In the genomic region with DNA sequence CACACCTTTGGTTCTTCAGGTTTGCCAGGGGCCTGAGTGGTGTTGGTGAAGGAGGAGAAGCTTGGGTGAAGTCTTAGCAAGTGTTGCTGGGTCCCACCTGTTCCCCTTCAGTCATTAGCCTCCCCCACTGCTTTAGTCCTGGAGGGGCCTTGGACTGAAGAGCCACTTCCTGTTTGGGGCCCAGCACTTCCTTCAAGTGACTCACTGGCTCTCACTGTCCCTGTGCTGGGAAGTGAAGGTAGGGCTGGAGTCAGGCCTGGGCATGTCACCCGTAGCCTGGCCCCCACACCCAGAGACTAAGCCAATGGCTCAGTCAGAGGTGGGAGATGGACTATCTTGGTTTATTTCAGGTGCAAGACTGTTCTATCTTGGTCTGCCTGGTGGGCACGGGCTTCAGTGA, we compare ENCODE assay signal across 10 mouse cellular contexts. TPM values are rescaled to one million over a fixed set of nuclear protein-coding genes. Genes with fewer than 3 reads are reported as not detected.
DNase-seq lines count a peak whose midpoint lies in the region; ATAC-seq and TF ChIP-seq lines count a peak whose summit lies in the region.
"Had no signal": no experiment of that assay in that cellular context is flagged by ENCODE, and none has a peak within 500 bp of the region (broad histone marks: within the 10 kb centered on the region; RNA-seq: fewer than 3 reads in every experiment).

No protein-coding gene starts in this region.

- H3K36me3 ChIP-seq in forebrain, embryonic 10.5 days (replicated peaks) = peaks cover 9% of the 10 kb centered on the region
- no peaks in the 10 kb centered on the region for H3K36me3 ChIP-seq in forebrain, embryonic 11.5 days (ENCODE audit: control insufficient read depth, insufficient read depth, low read length)
- no peaks in the 10 kb centered on the region for H3K36me3 ChIP-seq in lung, postnatal 0 days (ENCODE audit: insufficient read depth, low read length)
- no peaks in the 10 kb centered on the region for H3K36me3 ChIP-seq in stomach, embryonic 15.5 days
- H3K36me3 ChIP-seq: intestine, embryonic 15.5 days had no signal

- peaks cover 7% of the 10 kb centered on the region; the same call in 1 of the 2 replicates for H3K9me3 ChIP-seq in forebrain, embryonic 10.5 days
- no peaks in the 10 kb centered on the region for H3K9me3 ChIP-seq in forebrain, embryonic 11.5 days (ENCODE audit: control insufficient read depth, low read length)
- H3K9me3 ChIP-seq in lung, postnatal 0 days (ENCODE audit: low read length) = no peaks in the 10 kb centered on the region
- H3K9me3 ChIP-seq in stomach, embryonic 15.5 days = no peaks in the 10 kb centered on the region
- H3K9me3 ChIP-seq: intestine, embryonic 15.5 days had no signal

- WGBS in forebrain, embryonic 10.5 days = 74% methylated on average over 2 of the region's 2 CpGs
- 86% methylated on average over 2 of the region's 2 CpGs for WGBS in forebrain, embryonic 11.5 days
- 45% methylated on average over 2 of the region's 2 CpGs for WGBS in lung, postnatal 0 days
- WGBS in stomach, embryonic 15.5 days = 75% methylated on average over 2 of the region's 2 CpGs

- H3K9ac ChIP-seq in forebrain, embryonic 11.5 days (ENCODE audit: low read length) = no peak overlapping the region
- no peak overlapping the region for H3K9ac ChIP-seq in lung, postnatal 0 days (replicated peaks; ENCODE audit: low read depth)
- H3K9ac ChIP-seq in stomach, embryonic 15.5 days = no peak overlapping the region
- H3K9ac ChIP-seq: intestine, embryonic 15.5 days had no signal

- no peak for DNase-seq in forebrain, embryonic 10.5 days (ENCODE audit: extremely low spot score, low spot score)
- DNase-seq in forebrain, embryonic 11.5 days (ENCODE audit: low spot score) = no peak
- DNase-seq in lung, postnatal 0 days (ENCODE audit: low spot score) = peak; percentile 25
- DNase-seq in lung, postnatal 10 days = no peak
- no peak for DNase-seq in T-cell, adult 2 months (ENCODE audit: low spot score)
- DNase-seq in left cerebral cortex, postnatal 36 days (ENCODE audit: low spot score in 2 of 2) = no peak

- TF ChIP-seq CTCF in lung, postnatal 0 days (IDR thresholded peaks at IDR 0.05) = no peak

- H3K4me2 ChIP-seq in forebrain, embryonic 11.5 days (ENCODE audit: low read depth, low read length, severe bottlenecking) = no peak overlapping the region
- no peak overlapping the region for H3K4me2 ChIP-seq in lung, postnatal 0 days (replicated peaks; ENCODE audit: low read depth, low read length)
- no peak overlapping the region for H3K4me2 ChIP-seq in stomach, embryonic 15.5 days
- H3K4me2 ChIP-seq: intestine, embryonic 15.5 days had no signal

- no peak for ATAC-seq in forebrain, embryonic 11.5 days (replicated peaks; ENCODE audit: low FRiP score)
- peak; percentile 29 for ATAC-seq in lung, postnatal 0 days
- peak; percentile 96 for ATAC-seq in granulocyte monocyte progenitor cell, adult 5-6 weeks (replicated peaks; ENCODE audit: poor library complexity, severe bottlenecking)
- 0 out of 2 replicates have a peak, but pooled peaks have one; percentile 12 for ATAC-seq in stomach, embryonic 15.5 days (ENCODE audit: insufficient read depth, low FRiP score, low read depth)
- ATAC-seq: intestine, embryonic 15.5 days had no signal

- intact Hi-C loops in left cerebral cortex, postnatal 36 days (cut with DNase I) = no loop called here

- TF ChIP-seq EP300 in lung, postnatal 0 days (IDR thresholded peaks at IDR 0.05) = no peak

- peaks cover 58% of the 10 kb centered on the region for H3K4me1 ChIP-seq in forebrain, embryonic 10.5 days
- H3K4me1 ChIP-seq in forebrain, embryonic 11.5 days (replicated peaks; ENCODE audit: control insufficient read depth, insufficient read depth, low read length) = peaks cover 4% of the 10 kb centered on the region; the same call in 1 of the 2 replicates
- H3K4me1 ChIP-seq in lung, postnatal 0 days (ENCODE audit: insufficient read depth, low read depth, low read length) = peaks cover 6% of the 10 kb centered on the region; the same call in 1 of the 2 replicates
- H3K4me1 ChIP-seq in stomach, embryonic 15.5 days = peaks cover 26% of the 10 kb centered on the region

- H3K4me3 ChIP-seq in forebrain, embryonic 10.5 days = no peak overlapping the region
- H3K4me3 ChIP-seq in forebrain, embryonic 11.5 days (ENCODE audit: low read depth, low read length) = no peak overlapping the region
- no peak overlapping the region for H3K4me3 ChIP-seq in lung, postnatal 0 days (ENCODE audit: low read depth, low read length)
- H3K4me3 ChIP-seq in stomach, embryonic 15.5 days (replicated peaks) = no peak overlapping the region
- H3K4me3 ChIP-seq: intestine, embryonic 15.5 days; myocyte had no signal

- H3K27ac ChIP-seq in forebrain, embryonic 10.5 days = 0 out of 2 replicates have a peak overlapping the region, but pooled peaks have one; percentile 15
- no peak overlapping the region for H3K27ac ChIP-seq in forebrain, embryonic 11.5 days (ENCODE audit: low read depth, low read length)
- no peak overlapping the region for H3K27ac ChIP-seq in lung, postnatal 0 days (ENCODE audit: low read length)
- 0 out of 2 replicates have a peak overlapping the region, but pooled peaks have one; percentile 2 for H3K27ac ChIP-seq in stomach, embryonic 15.5 days
- H3K27ac ChIP-seq: intestine, embryonic 15.5 days had no signal

- no peaks in the 10 kb centered on the region for H3K27me3 ChIP-seq in forebrain, embryonic 10.5 days (ENCODE audit: poor library complexity, severe bottlenecking)
- H3K27me3 ChIP-seq in forebrain, embryonic 11.5 days (ENCODE audit: control insufficient read depth, insufficient read depth, low read length) = no peaks in the 10 kb centered on the region
- H3K27me3 ChIP-seq in lung, postnatal 0 days (replicated peaks; ENCODE audit: insufficient read depth, low read length) = no peaks in the 10 kb centered on the region
- H3K27me3 ChIP-seq in stomach, embryonic 15.5 days (replicated peaks) = no peaks in the 10 kb centered on the region
- H3K27me3 ChIP-seq: intestine, embryonic 15.5 days had no signal

RNA-seq across cellular contexts. Expression of a gene that starts 26.4 kb away (rescaled TPM):
- 12.7 and 15.9 TPM in 2 replicates for polyA plus RNA-seq in forebrain, embryonic 10.5 days (2016; fragmentation: Nextera tagmentation; extraction: Ambion mirVana)
- polyA plus RNA-seq in forebrain, embryonic 11.5 days (2014; fragmentation: Nextera tagmentation; extraction: Ambion mirVana) = 18.6 and 19.1 TPM in 2 replicates
- 18.7 and 18.8 TPM in 2 replicates for polyA plus RNA-seq in lung, postnatal 0 days (2015; fragmentation: Nextera tagmentation; extraction: Ambion mirVana)
- not detected in 2 replicates for total RNA-seq in granulocyte monocyte progenitor cell, adult 5-6 weeks (2014; fragmentation: Nextera tagmentation)
- 0.56 TPM in 1 of 2 replicates, not detected in the other for total RNA-seq in granulocyte monocyte progenitor cell, adult 5-6 weeks (2017)
- 18.4 and 18.8 TPM in 2 replicates for polyA plus RNA-seq in stomach, embryonic 15.5 days (2015; fragmentation: Nextera tagmentation; extraction: Ambion mirVana)
- 10 to 100 TPM; 32.2 to 44.9 TPM for total RNA-seq in left cerebral cortex, postnatal 36 days (2021)

RNA-seq across cellular contexts. Expression of a gene that starts 54.6 kb away (rescaled TPM):
- polyA plus RNA-seq in forebrain, embryonic 10.5 days (2016; fragmentation: Nextera tagmentation; extraction: Ambion mirVana) = 825 and 923 TPM in 2 replicates
- 239 and 255 TPM in 2 replicates for polyA plus RNA-seq in forebrain, embryonic 11.5 days (2014; fragmentation: Nextera tagmentation; extraction: Ambion mirVana)
- polyA plus RNA-seq in lung, postnatal 0 days (2015; fragmentation: Nextera tagmentation; extraction: Ambion mirVana) = 579 and 666 TPM in 2 replicates
- total RNA-seq in granulocyte monocyte progenitor cell, adult 5-6 weeks (2014; fragmentation: Nextera tagmentation) = 0.80 TPM in 1 of 2 replicates, not detected in the other
- total RNA-seq in granulocyte monocyte progenitor cell, adult 5-6 weeks (2017) = not detected in 2 replicates
- polyA plus RNA-seq in stomach, embryonic 15.5 days (2015; fragmentation: Nextera tagmentation; extraction: Ambion mirVana) = 1,174 and 1,300 TPM in 2 replicates
- total RNA-seq in left cerebral cortex, postnatal 36 days (2021) = 10 to 100 TPM; 22.6 to 25.6 TPM

RNA-seq across cellular contexts. Expression of a gene that starts 58.2 kb away (rescaled TPM):
- 0.75 and 0.97 TPM in 2 replicates for polyA plus RNA-seq in forebrain, embryonic 10.5 days (2016; fragmentation: Nextera tagmentation; extraction: Ambion mirVana)
- 4.7 and 5.5 TPM in 2 replicates for polyA plus RNA-seq in forebrain, embryonic 11.5 days (2014; fragmentation: Nextera tagmentation; extraction: Ambion mirVana)
- 1.2 and 1.8 TPM in 2 replicates for polyA plus RNA-seq in lung, postnatal 0 days (2015; fragmentation: Nextera tagmentation; extraction: Ambion mirVana)
- total RNA-seq in granulocyte monocyte progenitor cell, adult 5-6 weeks (2014; fragmentation: Nextera tagmentation) = not detected in 2 replicates
- total RNA-seq in granulocyte monocyte progenitor cell, adult 5-6 weeks (2017) = 0.22 and 0.57 TPM in 2 replicates
- 0.58 and 0.78 TPM in 2 replicates for polyA plus RNA-seq in stomach, embryonic 15.5 days (2015; fragmentation: Nextera tagmentation; extraction: Ambion mirVana)
- 1 to 10 TPM; 3.1 to 3.6 TPM for total RNA-seq in left cerebral cortex, postnatal 36 days (2021)
- polyA plus RNA-seq: myocyte had no signal

Comparison
In these comparisons a context has a peak if more than half of its experiments do, and no peak if none do; other contexts are left out.
1. H3K27ac ChIP-seq: peak in forebrain, embryonic 10.5 days (single experiment) and stomach, embryonic 15.5 days (single experiment); none in forebrain, embryonic 11.5 days (single experiment) and lung, postnatal 0 days (single experiment).